Mouse (Mus musculus) CD4-positive, CD25-positive, alpha-beta regulatory T cell, adult 2 months (primary cell): ENCODE data around the gene Cept1.

Experiments
- DNase-seq: peaks from one replicate; pipeline ENCODE4 v3.0.0-alpha.2; 2012; ENCODE audit warnings: low read depth, low spot score

Cept1 gene

GRCm38 (mm10) chr3:106495346-106496044, 52.1 kb downstream of the Cept1 start:
- no peak for DNase-seq

- no peak for DNase-seq
These were observed 53.1 kb downstream of the Cept1 start for GRCm38 (mm10) chr3:106494417-106494950.

GRCm38 (mm10) chr3:106493882-106494281, 53.7 kb downstream of the Cept1 start:
- no peak for DNase-seq

- DNase-seq: peak; percentile 63
These were observed 54.4 kb downstream of the Cept1 start for GRCm38 (mm10) chr3:106493202-106493601.

- peak; percentile 36 for DNase-seq
These were observed 54.9 kb downstream of the Cept1 start for GRCm38 (mm10) chr3:106492723-106493122.

GRCm38 (mm10) chr3:106490239-106490638, 57.4 kb downstream of the Cept1 start:
- no peak for DNase-seq

GRCm38 (mm10) chr3:106487551-106487950, 60.1 kb downstream of the Cept1 start:
- DNase-seq: no peak

- DNase-seq: peak; percentile 83
These were observed 61.8 kb downstream of the Cept1 start for GRCm38 (mm10) chr3:106485810-106486209.

- DNase-seq: peak; percentile 43
These were observed 62.7 kb downstream of the Cept1 start for GRCm38 (mm10) chr3:106484861-106485260.

GRCm38 (mm10) chr3:106483796-106484405, 63.7 kb downstream of the Cept1 start:
- DNase-seq: peak; percentile 76

GRCm38 (mm10) chr3:106483297-106483696, 64.3 kb downstream of the Cept1 start:
- peak; percentile 58 for DNase-seq

- peak; percentile 76 for DNase-seq
These were observed 65.1 kb downstream of the Cept1 start, which contains the start of gene Dennd2d for GRCm38 (mm10) chr3:106482281-106483081. Gene Dennd2d (plus strand): TSS chr3:106482405.

GRCm38 (mm10) chr3:106476863-106477262, 70.7 kb downstream of the Cept1 start:
- DNase-seq: no peak

- no peak for DNase-seq
These were observed 73.4 kb downstream of the Cept1 start for GRCm38 (mm10) chr3:106474210-106474609.

- peak; percentile 50 for DNase-seq
These were observed 82.9 kb downstream of the Cept1 start for GRCm38 (mm10) chr3:106464750-106465149.

- DNase-seq: peak; percentile 78
These were observed 85.1 kb downstream of the Cept1 start for GRCm38 (mm10) chr3:106462493-106462892.

GRCm38 (mm10) chr3:106462059-106462470, 85.5 kb downstream of the Cept1 start:
- DNase-seq: peak; percentile 77

- DNase-seq: no peak
These were observed 90.2 kb downstream of the Cept1 start for GRCm38 (mm10) chr3:106457298-106457869.

GRCm38 (mm10) chr3:106452616-106453015, 95.0 kb downstream of the Cept1 start:
- DNase-seq: peak; percentile 62
